Mouse (Mus musculus): ENCODE results near the gene Ptar1.

GRCm38 (mm10) chr19:23645347-23645746, 41.9 kb upstream of the Ptar1 start:
- TF ChIP-seq ZC3H11A (IDR thresholded peaks at IDR 0.05; ENCODE audit: borderline replicate concordance, low read depth, low read length) (no peak), ZNF384 (IDR thresholded peaks at IDR 0.05; ENCODE audit: low read depth, low read length) (no peak)
